Mouse (Mus musculus) hindbrain, postnatal 0 days (tissue): ENCODE results near the gene H2afy. TPM values are rescaled to one million over a fixed set of nuclear protein-coding genes. Genes with fewer than 3 reads are reported as not detected.

Source experiments
- ATAC-seq: fragments of 200-750 bp; cut with Nextera tagmentation; 2 replicates; pipeline ENCODE4 v1.8.0; 2017; ENCODE audit warnings: mild to moderate bottlenecking, moderate TSS enrichment, moderate library complexity
- DNase-seq: peaks from one replicate; pipeline ENCODE4 v3.0.0-alpha.2; 2015; ENCODE audit warnings: low spot score
- H3K27ac ChIP-seq: fragments of 300-500 bp; sonication (generic); 2 replicates; pipeline ENCODE4 v1.5.1; 2014; ENCODE audit warnings: mild to moderate bottlenecking
- H3K27me3 ChIP-seq: fragments of 300-500 bp; sonication (generic); 2 replicates; pipeline ENCODE4 v1.6.1; 2014; ENCODE audit warnings: low read length, mixed read lengths; ENCODE audit not compliant: insufficient read depth
- H3K36me3 ChIP-seq: fragments of 300-500 bp; sonication (generic); 2 replicates; pipeline ENCODE4 v1.6.1; 2014; ENCODE audit warnings: low read length, mixed read lengths; ENCODE audit not compliant: insufficient read depth
- H3K4me1 ChIP-seq: fragments of 300-500 bp; sonication (generic); 2 replicates; pipeline ENCODE4 v1.6.1; 2014; ENCODE audit warnings: antibody characterized with exemption, low read length, mixed read lengths; ENCODE audit not compliant: insufficient read depth
- H3K4me2 ChIP-seq: fragments of 300-500 bp; sonication (generic); 2 replicates; pipeline ENCODE4 v1.6.1; 2014; ENCODE audit warnings: low read depth, mild to moderate bottlenecking, low read length, moderate library complexity, mixed read lengths
- H3K4me3 ChIP-seq: fragments of 300-500 bp; sonication (generic); 2 replicates; pipeline ENCODE4 v1.5.1; 2014; ENCODE audit warnings: low read length
- H3K9ac ChIP-seq: fragments of 300-500 bp; sonication (generic); replicated peaks from 2 replicates; pipeline ENCODE4 v1.6.1; 2014; ENCODE audit warnings: mild to moderate bottlenecking, low read length, moderate library complexity, mixed read lengths
- H3K9me3 ChIP-seq: fragments of 300-500 bp; sonication (generic); 2 replicates; pipeline ENCODE4 v1.6.1; 2016; ENCODE audit warnings: low read length, mixed read lengths
- CTCF ChIP-seq: IDR thresholded peaks from 2 replicates; pipeline ENCODE4 v1.5.1; 2016; ENCODE audit warnings: antibody characterized with exemption, control low read depth, low read depth
- WGBS: fragments of 180-500 bp; shearing (Covaris S2); extraction: QIAGEN DNeasy Blood & Tissue Kit; methylation state at CpG from one replicate; pipeline ENCODE4 v1.1.7; 2014; 5-methylcytosine and 5-hydroxymethylcytosine counted together
- polyA plus RNA-seq: library from polyadenylated mRNA; unstranded; fragments of >200 nt; fragmentation: Nextera tagmentation; extraction: Ambion mirVana; gene quantifications from 2 replicates; pipeline ENCODE4 v1.2.1, GENCODE M21; 2015
- total RNA-seq: library from RNA; depleted of rRNA; stranded (reverse); fragments of >200 nt; gene quantifications from 2 replicates; pipeline ENCODE4 v1.2.3, GENCODE M21; 2014

Gene H2afy
- total and polyA plus RNA-seq, 2 experiments from 2014 or later: 175 to 181 TPM

DNA sequence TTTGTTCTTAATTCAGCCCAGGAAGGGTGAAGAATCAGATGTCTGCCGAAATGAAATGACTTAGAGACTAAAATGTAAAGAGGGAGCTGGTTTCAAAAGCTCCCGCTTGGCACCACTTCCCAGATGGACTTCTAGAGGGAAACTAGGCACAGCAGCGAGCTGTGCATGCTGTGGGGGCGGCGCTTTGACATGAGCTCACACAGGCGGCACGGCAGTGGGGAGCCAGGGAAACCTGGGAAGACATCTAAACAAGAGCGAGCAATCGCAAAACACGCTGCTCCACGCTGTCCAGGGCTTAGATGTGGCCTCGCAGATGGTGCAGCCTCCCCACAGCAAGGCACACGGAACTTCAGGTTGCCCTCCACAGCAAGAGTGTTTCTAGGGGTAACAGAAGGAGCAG is 23.2 kb downstream of the H2afy start:
- peak; percentile 15; the same call in 1 of the 2 replicates for ATAC-seq
- H3K4me2 ChIP-seq: no peak overlapping the region
- DNase-seq: peak; percentile 19
- no peak overlapping the region for H3K4me3 ChIP-seq
- no peaks in the 10 kb centered on the region for H3K36me3 ChIP-seq
- TF ChIP-seq CTCF: no peak
- 22% methylated on average over 13 of the region's 13 CpGs for WGBS
- H3K4me1 ChIP-seq: peaks cover 47% of the 10 kb centered on the region
- no peaks in the 10 kb centered on the region for H3K27me3 ChIP-seq
- H3K9ac ChIP-seq: 0 out of 2 replicates have a peak overlapping the region, but pooled peaks have one; percentile 17
- no peaks in the 10 kb centered on the region for H3K9me3 ChIP-seq
- H3K27ac ChIP-seq: peak overlapping the region; percentile 41; the same call in 1 of the 2 replicates

DNA sequence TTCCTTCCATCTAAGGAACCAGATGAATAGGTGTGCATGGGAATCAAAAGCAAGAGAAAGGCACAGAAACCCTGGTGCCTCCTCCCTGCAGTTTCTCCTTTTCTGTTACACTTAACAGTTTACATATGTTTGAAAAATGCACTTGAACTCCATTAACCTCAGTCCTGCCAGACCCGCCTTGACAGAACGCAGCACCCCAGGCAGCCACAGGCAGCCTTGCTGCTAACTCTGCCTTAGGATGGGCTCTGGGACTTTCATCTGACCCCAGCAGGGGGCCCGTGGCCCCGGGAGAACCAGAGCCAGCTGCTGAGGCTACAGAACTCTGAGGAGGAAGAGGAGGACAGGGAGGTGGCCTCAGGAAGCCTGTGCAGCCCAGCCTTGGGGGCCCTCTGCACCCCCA is 23.7 kb downstream of the H2afy start:
- no peaks in the 10 kb centered on the region for H3K36me3 ChIP-seq
- DNase-seq (peak; percentile 33), ATAC-seq (no peak)
- H3K4me2 ChIP-seq: no peak overlapping the region
- no peak for TF ChIP-seq CTCF
- H3K4me3 ChIP-seq: no peak overlapping the region
- 33% methylated on average over 4 of the region's 4 CpGs for WGBS
- no peaks in the 10 kb centered on the region for H3K9me3 ChIP-seq
- 0 out of 2 replicates have a peak overlapping the region, but pooled peaks have one; percentile 17 for H3K9ac ChIP-seq
- H3K27ac ChIP-seq: peak overlapping the region; percentile 41; the same call in 1 of the 2 replicates
- no peaks in the 10 kb centered on the region for H3K27me3 ChIP-seq
- H3K4me1 ChIP-seq: peaks cover 47% of the 10 kb centered on the region

DNA sequence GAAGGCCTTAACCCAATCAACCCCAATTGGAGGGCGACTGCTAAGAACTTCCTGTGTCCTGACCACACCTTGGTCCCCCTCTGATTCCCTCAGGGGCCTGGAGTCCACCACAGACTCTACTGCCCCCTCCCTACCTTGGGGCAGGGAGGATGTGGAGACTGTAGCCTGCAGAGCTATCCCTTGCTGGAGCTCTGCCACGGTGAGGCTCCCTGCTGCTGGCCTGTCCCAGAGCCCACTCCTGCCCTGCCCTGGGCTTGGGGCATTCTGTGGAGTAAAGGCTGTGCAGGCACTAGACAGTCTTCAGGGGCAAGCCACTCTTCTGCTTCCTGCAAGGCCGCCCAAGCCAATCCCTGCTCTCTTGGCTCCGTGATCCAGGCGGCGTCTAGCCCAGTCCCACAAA is 24.6 kb downstream of the H2afy start:
- no peak for TF ChIP-seq CTCF
- no peaks in the 10 kb centered on the region for H3K36me3 ChIP-seq
- no peak overlapping the region for H3K4me3 ChIP-seq
- DNase-seq (no peak), ATAC-seq (no peak)
- 78% methylated on average over 6 of the region's 6 CpGs for WGBS
- no peak overlapping the region for H3K4me2 ChIP-seq
- H3K4me1 ChIP-seq: peaks cover 47% of the 10 kb centered on the region
- no peaks in the 10 kb centered on the region for H3K27me3 ChIP-seq
- no peaks in the 10 kb centered on the region for H3K9me3 ChIP-seq
- no peak overlapping the region for H3K9ac ChIP-seq
- H3K27ac ChIP-seq: no peak overlapping the region

DNA sequence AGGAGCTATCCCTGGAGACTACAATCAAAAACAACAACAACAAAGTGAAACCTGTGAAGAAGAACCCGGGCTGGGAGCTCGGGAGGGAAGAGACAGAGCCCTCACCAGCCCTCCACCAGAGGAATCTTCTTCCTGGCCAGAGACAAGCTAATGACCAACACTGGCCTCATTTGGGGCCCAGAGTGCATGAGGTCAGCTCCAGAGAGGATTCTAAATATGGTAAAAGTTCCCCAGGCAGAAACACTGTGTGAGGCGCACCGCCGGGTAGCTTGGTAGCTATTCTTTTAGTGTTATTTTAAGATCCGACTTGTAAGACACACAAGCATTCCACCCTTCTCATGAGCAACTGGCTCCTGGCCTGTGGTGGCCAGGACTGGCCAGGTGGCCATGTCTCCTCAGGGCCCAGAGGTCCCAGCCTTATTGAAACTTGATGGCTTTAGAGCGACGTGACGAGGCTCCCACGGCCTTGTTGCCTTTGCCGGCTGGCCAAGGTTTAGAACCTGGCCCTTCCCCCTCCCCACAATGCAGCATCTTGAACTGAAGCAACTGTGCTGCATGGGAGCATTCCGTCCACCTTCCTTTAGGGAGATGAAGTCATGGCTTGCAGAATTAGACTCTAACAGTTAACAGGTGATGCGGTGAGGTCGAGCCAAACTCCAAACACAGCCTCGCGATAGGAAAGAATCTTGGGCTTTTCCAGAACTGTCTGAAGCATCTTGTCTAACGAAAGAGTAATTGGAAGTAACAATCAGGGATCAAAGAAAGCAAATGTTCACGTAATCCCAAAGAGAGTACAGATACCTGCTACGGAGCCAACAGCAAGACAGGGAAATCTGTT is 25.2 kb downstream of the H2afy start:
- 86% methylated on average over 19 of the region's 19 CpGs for WGBS
- ATAC-seq (no peak), DNase-seq (no peak)
- Histone ChIP-seq H3K4me1 (peaks cover 45% of the 10 kb centered on the region), H3K36me3 (no peaks in the 10 kb centered on the region), H3K9me3 (no peaks in the 10 kb centered on the region), H3K4me3 (no peak overlapping the region), H3K4me2 (no peak overlapping the region), H3K9ac (no peak overlapping the region), H3K27ac (no peak overlapping the region), H3K27me3 (no peaks in the 10 kb centered on the region)
- no peak for TF ChIP-seq CTCF

DNA sequence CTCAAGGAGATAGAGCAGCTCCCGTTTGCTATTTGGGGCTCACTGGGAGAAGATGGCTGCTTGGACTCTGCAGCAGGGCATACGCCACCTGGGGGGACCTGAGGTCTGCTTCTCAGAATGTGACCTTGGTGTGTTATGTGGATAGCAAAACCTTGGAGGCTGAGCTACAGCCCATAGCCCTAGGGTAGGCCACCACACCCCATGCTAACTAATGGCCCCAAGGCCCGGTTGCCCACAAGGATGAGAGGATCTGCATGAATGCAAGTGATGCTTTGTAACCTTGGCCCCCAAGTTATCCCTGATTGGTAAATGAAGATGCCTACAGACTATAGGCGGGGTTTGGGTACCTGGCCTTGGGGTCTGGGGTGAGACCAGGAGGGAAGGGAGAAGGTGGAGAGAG is 26.5 kb downstream of the H2afy start:
- Histone ChIP-seq H3K4me1 (peaks cover 37% of the 10 kb centered on the region), H3K9ac (no peak overlapping the region), H3K9me3 (no peaks in the 10 kb centered on the region), H3K36me3 (no peaks in the 10 kb centered on the region), H3K4me2 (no peak overlapping the region), H3K27me3 (no peaks in the 10 kb centered on the region), H3K27ac (peak overlapping the region; percentile 41; the same call in 1 of the 2 replicates), H3K4me3 (no peak overlapping the region)
- TF ChIP-seq CTCF: no peak
- WGBS: 77% methylated on average over 4 of the region's 4 CpGs
- DNase-seq (no peak), ATAC-seq (no peak)

DNA sequence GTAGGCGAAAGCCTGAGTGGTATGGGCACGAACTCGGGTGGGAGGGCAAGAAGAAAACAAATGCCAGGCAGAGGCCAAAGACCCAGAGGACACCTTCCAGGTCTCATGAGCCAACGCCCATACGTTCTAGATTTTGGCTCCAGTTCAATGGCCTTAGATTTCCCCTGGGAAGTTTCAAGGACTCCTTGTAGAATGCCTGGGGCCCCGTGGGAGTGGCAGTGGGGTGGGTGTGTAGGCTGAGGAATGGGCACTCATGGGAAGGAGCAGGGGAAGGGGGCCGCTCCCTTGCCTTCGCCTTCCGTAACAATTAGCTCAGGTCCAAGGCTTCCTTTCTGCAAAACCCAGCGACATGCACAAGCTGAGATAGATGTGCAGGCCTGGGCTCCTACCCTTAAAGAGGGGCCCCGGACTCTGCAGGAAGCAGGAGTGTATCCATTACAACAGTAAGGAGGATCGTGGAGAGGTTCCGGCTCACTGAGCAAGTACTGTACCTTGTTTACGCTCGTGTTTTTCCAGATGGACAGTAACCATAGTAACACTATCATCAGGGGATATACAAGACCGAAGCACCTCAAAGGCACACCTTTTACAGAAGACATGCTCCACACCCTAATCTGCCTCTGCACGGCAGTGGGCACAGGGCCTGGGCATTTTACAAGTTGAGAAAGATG is 27.2 kb downstream of the H2afy start:
- DNase-seq (peak; percentile 39), ATAC-seq (peak; percentile 22; the same call in 1 of the 2 replicates)
- 48% methylated on average over 17 of the region's 17 CpGs for WGBS
- Histone ChIP-seq H3K4me1 (peaks cover 41% of the 10 kb centered on the region), H3K4me2 (no peak overlapping the region), H3K9me3 (no peaks in the 10 kb centered on the region), H3K4me3 (no peak overlapping the region), H3K9ac (no peak overlapping the region), H3K27ac (peak overlapping the region; percentile 41; the same call in 1 of the 2 replicates), H3K36me3 (no peaks in the 10 kb centered on the region), H3K27me3 (no peaks in the 10 kb centered on the region)
- TF ChIP-seq CTCF: no peak
